Mouse (Mus musculus) liver, adult 2 months (tissue): ENCODE measurements around the gene Itgae. TPM values are rescaled to one million over a fixed set of nuclear protein-coding genes. Genes with fewer than 3 reads are reported as not detected.

ENCODE experiments used
- DNase-seq: peaks from one replicate; pipeline ENCODE4 v3.0.0-alpha.2; 2011; ENCODE audit warnings: low read depth, low spot score; ENCODE audit errors: extremely low read depth
- H3K27ac ChIP-seq: fragments of 200-500 bp; replicated peaks from 2 replicates; pipeline ENCODE4 v1.5.1; 2012; ENCODE audit warnings: low read depth, mild to moderate bottlenecking, control low read depth, inconsistent platforms, low read length; ENCODE audit not compliant: insufficient read depth
- H3K27me3 ChIP-seq: fragments of 200-500 bp; 2 replicates; pipeline ENCODE4 v1.6.1; 2012; ENCODE audit warnings: mild to moderate bottlenecking, moderate library complexity, low read length, inconsistent platforms; ENCODE audit not compliant: control insufficient read depth, insufficient read depth
- H3K36me3 ChIP-seq: fragments of 200-500 bp; 2 replicates; pipeline ENCODE4 v1.6.1; 2012; ENCODE audit warnings: low read length, inconsistent platforms; ENCODE audit not compliant: control insufficient read depth, insufficient read depth
- H3K4me1 ChIP-seq: fragments of 200-500 bp; 2 replicates; pipeline ENCODE4 v1.6.1; 2011; ENCODE audit warnings: low read length; ENCODE audit not compliant: control insufficient read depth, insufficient read depth
- H3K4me3 ChIP-seq: fragments of 200-500 bp; 2 replicates; pipeline ENCODE4 v1.5.1; 2011; ENCODE audit warnings: low read depth, mild to moderate bottlenecking, control low read depth, low read length, moderate library complexity; ENCODE audit not compliant: insufficient read depth
- H3K79me2 ChIP-seq: fragments of 200-500 bp; 2 replicates; pipeline ENCODE4 v1.6.1; 2012; ENCODE audit warnings: inconsistent platforms, mild to moderate bottlenecking, low read length, moderate library complexity; ENCODE audit not compliant: control insufficient read depth, insufficient read depth
- H3K9ac ChIP-seq: fragments of 200-500 bp; 2 replicates; pipeline ENCODE4 v1.6.1; 2012; ENCODE audit warnings: low read depth, mild to moderate bottlenecking, control low read depth, inconsistent platforms, low read length
- CTCF ChIP-seq: fragments of 200-500 bp; IDR thresholded peaks from 2 replicates; pipeline ENCODE4 v1.5.1; 2011; ENCODE audit warnings: low read depth, low read length, control low read depth
- POLR2A ChIP-seq: fragments of 200-500 bp; IDR thresholded peaks from 2 replicates; pipeline ENCODE4 v1.6.1; 2011; ENCODE audit warnings: low read length, control low read depth; ENCODE audit not compliant: insufficient read depth; ENCODE audit errors: extremely low read depth
- WGBS: fragments of 180-500 bp; shearing (Covaris S2); methylation state at CpG from one replicate; pipeline ENCODE4 v1.1.7; 2018; 5-methylcytosine and 5-hydroxymethylcytosine counted together
- polyA plus RNA-seq: library from polyadenylated mRNA; depleted of rRNA; stranded (reverse); fragments of >200 nt; gene quantifications from 2 replicates; pipeline ENCODE4 v1.2.3, GENCODE M21; 2012
- total RNA-seq: library from RNA; depleted of rRNA; stranded (reverse); fragments of >200 nt; gene quantifications from 2 replicates; pipeline ENCODE4 v1.2.3, GENCODE M21; 2014

The Itgae gene
- total and polyA plus RNA-seq, 2 experiments = 0.17 to 0.18 TPM

DNA sequence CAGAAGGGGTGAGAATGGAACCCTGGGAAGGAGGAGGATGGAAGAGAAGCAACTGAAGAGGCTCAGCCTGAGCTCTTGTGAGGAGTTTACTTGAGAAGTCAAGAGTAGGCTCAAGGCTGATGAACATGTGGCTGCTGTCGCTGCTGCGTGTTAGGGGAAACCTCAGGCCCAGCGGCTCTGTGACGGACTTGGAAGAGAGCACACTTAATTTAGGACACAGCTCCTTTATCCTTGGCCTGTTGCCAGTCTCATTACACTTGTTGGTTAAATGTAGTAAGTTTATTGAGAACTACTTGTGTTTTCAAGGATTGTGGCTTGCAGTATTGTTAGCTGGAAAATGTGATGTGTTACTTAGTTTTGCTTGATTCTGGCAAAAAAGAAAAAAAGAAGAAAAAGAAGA, 13.7 kb upstream of the Itgae start:
- no peaks in the 10 kb centered on the region for H3K79me2 ChIP-seq
- no peaks in the 10 kb centered on the region for H3K4me1 ChIP-seq
- DNase-seq = no peak
- 80% methylated on average over 4 of the region's 4 CpGs for WGBS
- H3K36me3 ChIP-seq = peaks cover 50% of the 10 kb centered on the region
- TF ChIP-seq POLR2A = no peak
- TF ChIP-seq CTCF = no peak
- no peaks in the 10 kb centered on the region for H3K27me3 ChIP-seq
- no peak overlapping the region for H3K9ac ChIP-seq
- no peak overlapping the region for H3K27ac ChIP-seq
- no peak overlapping the region for H3K4me3 ChIP-seq

DNA sequence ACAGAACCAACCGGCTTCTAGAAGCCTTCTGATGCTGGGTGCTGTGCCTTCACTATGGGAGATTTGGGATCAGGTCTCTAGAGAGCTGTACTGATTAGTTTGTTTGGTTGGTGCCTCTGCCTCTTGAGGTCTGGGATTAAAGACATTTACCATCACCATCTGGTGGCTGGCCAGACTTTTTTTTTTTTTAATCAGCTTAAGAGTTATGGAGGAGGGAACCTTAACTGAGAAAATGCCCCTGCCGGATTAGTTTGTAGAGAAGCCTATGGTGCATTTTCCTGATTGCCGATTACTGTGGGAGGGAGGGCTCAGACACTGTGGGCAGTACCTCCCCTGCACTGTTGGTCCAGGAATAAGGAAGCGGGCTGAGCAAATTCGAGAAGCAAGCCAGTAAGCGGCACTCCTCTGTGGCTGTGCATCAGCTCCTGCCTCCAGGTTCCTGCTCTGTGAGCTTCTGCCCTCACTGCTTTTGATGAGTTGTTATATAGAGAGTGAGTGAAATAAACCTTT, 13.1 kb upstream of the Itgae start:
- 93% methylated on average over 6 of the region's 6 CpGs for WGBS
- DNase-seq = no peak
- no peaks in the 10 kb centered on the region for H3K27me3 ChIP-seq
- H3K79me2 ChIP-seq = no peaks in the 10 kb centered on the region
- no peak overlapping the region for H3K27ac ChIP-seq
- H3K9ac ChIP-seq = no peak overlapping the region
- H3K4me3 ChIP-seq = no peak overlapping the region
- H3K4me1 ChIP-seq = no peaks in the 10 kb centered on the region
- H3K36me3 ChIP-seq = peaks cover 50% of the 10 kb centered on the region
- no peak for TF ChIP-seq CTCF
- no peak for TF ChIP-seq POLR2A

DNA sequence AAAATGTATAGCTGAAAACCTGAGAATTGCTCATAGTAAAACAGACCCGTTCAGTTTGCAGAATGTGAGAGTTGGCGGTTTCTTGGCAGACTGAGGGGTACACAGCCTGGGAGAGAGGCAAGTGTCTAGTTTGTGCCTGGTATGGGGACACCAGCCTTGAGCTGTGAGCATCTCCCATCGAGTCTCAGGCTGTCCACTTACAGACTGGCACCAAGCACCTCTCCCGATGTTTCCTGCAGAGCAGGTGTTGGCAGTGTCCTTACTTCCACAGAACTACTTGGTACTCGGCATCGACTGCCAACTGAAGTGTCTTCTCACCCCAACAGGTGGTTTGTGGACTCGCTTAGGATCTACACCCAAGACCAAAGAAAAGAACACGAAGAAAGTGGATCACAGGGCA, 11.8 kb upstream of the Itgae start:
- no peak for TF ChIP-seq CTCF
- no peak for TF ChIP-seq POLR2A
- Histone ChIP-seq H3K4me1 (no peaks in the 10 kb centered on the region), H3K9ac (no peak overlapping the region), H3K27me3 (no peaks in the 10 kb centered on the region), H3K27ac (no peak overlapping the region), H3K36me3 (peaks cover 42% of the 10 kb centered on the region), H3K4me3 (no peak overlapping the region), H3K79me2 (no peaks in the 10 kb centered on the region)
- no peak for DNase-seq
- 94% methylated on average over 8 of the region's 8 CpGs for WGBS

DNA sequence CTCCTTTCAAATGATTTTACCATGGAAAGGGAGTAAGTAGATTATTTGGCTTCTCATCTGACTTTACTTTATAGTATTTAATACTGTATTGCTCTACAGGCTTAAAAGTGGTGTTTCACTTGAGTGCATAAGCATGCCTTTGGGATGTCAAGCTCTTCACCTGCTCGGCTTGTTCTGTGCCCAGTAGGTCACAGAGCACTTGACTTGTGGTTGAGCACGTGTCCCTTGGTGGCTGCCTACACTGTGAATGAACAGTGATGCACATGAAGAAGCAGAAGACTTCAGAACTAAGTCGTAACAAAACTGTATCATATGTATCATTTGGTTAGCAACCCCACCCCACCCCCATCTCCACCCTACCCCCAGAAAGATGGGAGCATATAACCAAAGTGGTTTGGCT, 10.1 kb upstream of the Itgae start:
- Histone ChIP-seq H3K27ac (no peak overlapping the region), H3K27me3 (no peaks in the 10 kb centered on the region), H3K36me3 (peaks cover 28% of the 10 kb centered on the region), H3K4me1 (peaks cover 12% of the 10 kb centered on the region), H3K4me3 (no peak overlapping the region), H3K9ac (no peak overlapping the region), H3K79me2 (no peaks in the 10 kb centered on the region)
- TF ChIP-seq POLR2A (no peak), CTCF (no peak)
- no peak for DNase-seq
- WGBS = 79% methylated on average over 3 of the region's 3 CpGs

GRCm38 (mm10) chr11:73084303-73084702, 6.1 kb upstream of the Itgae start:
- DNase-seq = no peak
- no peak overlapping the region for H3K4me3 ChIP-seq
- 70% methylated on average over 6 of the region's 6 CpGs for WGBS
- H3K27ac ChIP-seq = no peak overlapping the region
- TF ChIP-seq POLR2A (no peak), CTCF (no peak)
- peaks cover 15% of the 10 kb centered on the region for H3K4me1 ChIP-seq
- H3K27me3 ChIP-seq = no peaks in the 10 kb centered on the region
- H3K36me3 ChIP-seq = peaks cover 6% of the 10 kb centered on the region; the same call in 1 of the 2 replicates
- no peaks in the 10 kb centered on the region for H3K79me2 ChIP-seq
- H3K9ac ChIP-seq = no peak overlapping the region

DNA sequence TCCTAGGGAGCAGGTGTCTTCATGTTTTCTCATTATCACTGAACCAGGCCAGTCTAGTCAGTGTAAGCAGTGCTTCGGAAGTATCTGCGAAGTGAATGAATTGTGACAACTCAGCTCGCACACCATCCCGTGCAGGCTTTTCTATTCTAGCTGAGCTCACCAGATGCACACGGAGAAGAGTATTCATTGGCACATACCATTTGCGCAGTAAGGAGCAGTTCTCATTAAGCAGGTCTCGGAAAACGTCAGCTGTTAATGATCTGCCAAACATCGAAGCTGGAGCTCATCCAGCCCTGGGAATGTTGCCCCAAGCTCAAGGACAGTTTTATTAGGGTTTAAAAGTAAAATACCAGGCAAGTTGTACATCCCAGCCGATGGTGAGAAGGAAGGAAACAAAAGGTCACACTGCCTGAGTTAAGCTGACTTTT, 5.6 kb upstream of the Itgae start:
- WGBS = 11% methylated on average over 10 of the region's 10 CpGs
- peaks cover 15% of the 10 kb centered on the region for H3K4me1 ChIP-seq
- peak; percentile 89 for DNase-seq
- no peak overlapping the region for H3K27ac ChIP-seq
- H3K27me3 ChIP-seq = no peaks in the 10 kb centered on the region
- H3K9ac ChIP-seq = no peak overlapping the region
- peaks cover 3% of the 10 kb centered on the region; the same call in 1 of the 2 replicates for H3K36me3 ChIP-seq
- H3K79me2 ChIP-seq = no peaks in the 10 kb centered on the region
- TF ChIP-seq POLR2A (no peak), CTCF (no peak)
- no peak overlapping the region for H3K4me3 ChIP-seq
